Mouse (Mus musculus): ENCODE data around the gene Mfsd6. TPM values are rescaled to one million over a fixed set of nuclear protein-coding genes. Genes with fewer than 3 reads are reported as not detected.

The Mfsd6 gene
- total and polyA plus RNA-seq, 3 experiments = 0.36 to 0.89 (median 0.47) TPM

GRCm38 (mm10) chr1:52650066-52650465 is 77.2 kb downstream of the Mfsd6 start:
- no peaks in the 10 kb centered on the region for H3K27me3 ChIP-seq (replicated peaks)
- no peaks in the 10 kb centered on the region for H3K79me2 ChIP-seq (replicated peaks; ENCODE audit: control insufficient read depth, extremely low read depth, insufficient read depth, poor library complexity, severe bottlenecking)
- H3K4me2 ChIP-seq (ENCODE audit: insufficient read depth, low read depth, poor library complexity, severe bottlenecking) = no peak overlapping the region
- in situ Hi-C loops (cut with MboI; ENCODE audit: low pct_ligation_motif_present, low pct_unique_long_range_greater_than_20kb, low sequenced_read_pairs) = no loop called here
- peaks cover 31 to 63% of the 10 kb centered on the region in 2 experiments for H3K36me3 ChIP-seq (replicated peaks in 1 of 2; ENCODE audit: control insufficient read depth in 1 of 2, insufficient read depth in 1 of 2, low read length in 1 of 2)
- no peak overlapping the region for H3K9ac ChIP-seq (ENCODE audit: insufficient read depth, low read depth)
- DNase-seq (ENCODE audit: extremely low read depth) = no peak
- TF ChIP-seq MAZ (IDR thresholded peaks at IDR 0.05; ENCODE audit: low read depth, low read length) = no peak
- TF ChIP-seq SIN3A (IDR thresholded peaks at IDR 0.05; ENCODE audit: low read length) = no peak
- no peak for TF ChIP-seq ZMIZ1 (IDR thresholded peaks at IDR 0.05; ENCODE audit: low read depth, low read length)
- no peak for TF ChIP-seq POLR2AphosphoS2 (IDR thresholded peaks at IDR 0.05; ENCODE audit: low read depth, low read length)
- no peak for TF ChIP-seq ELF1 (IDR thresholded peaks at IDR 0.05; ENCODE audit: low read depth, low read length)
- no peak for TF ChIP-seq MEF2A (IDR thresholded peaks at IDR 0.05; ENCODE audit: borderline replicate concordance, low read depth, low read length)
- no peak overlapping the region for H3K4me3 ChIP-seq (replicated peaks in 1 of 3; ENCODE audit: low read depth in 2 of 3, low read length in 2 of 3, poor library complexity in 1 of 3)
- dilution Hi-C loops (cut with MboI; ENCODE audit: extremely low pct_ligation_motif_present, extremely low pct_unique_long_range_greater_than_20kb, low sequenced_read_pairs) = no loop called here
- H3K4me1 ChIP-seq (ENCODE audit: control insufficient read depth in 1 of 2, insufficient read depth in 2 of 2) = peaks cover 3 to 58% of the 10 kb centered on the region in 2 experiments; a peak in 3 of 4 replicates
- no peak overlapping the region for H3K27ac ChIP-seq (ENCODE audit: insufficient read depth, low read depth)
- H3K9me3 ChIP-seq (replicated peaks; ENCODE audit: low read length) = no peaks in the 10 kb centered on the region

GRCm38 (mm10) chr1:52648153-52649027 is 78.9 kb downstream of the Mfsd6 start:
- peaks cover 31 to 76% of the 10 kb centered on the region in 2 experiments for H3K36me3 ChIP-seq (replicated peaks in 1 of 2; ENCODE audit: control insufficient read depth in 1 of 2, insufficient read depth in 1 of 2, low read length in 1 of 2)
- no peaks in the 10 kb centered on the region for H3K9me3 ChIP-seq (replicated peaks; ENCODE audit: low read length)
- H3K79me2 ChIP-seq (replicated peaks; ENCODE audit: control insufficient read depth, extremely low read depth, insufficient read depth, poor library complexity, severe bottlenecking) = no peaks in the 10 kb centered on the region
- dilution Hi-C loops (cut with MboI; ENCODE audit: extremely low pct_ligation_motif_present, extremely low pct_unique_long_range_greater_than_20kb, low sequenced_read_pairs) = no loop called here
- peak; percentile 70 for DNase-seq (ENCODE audit: extremely low read depth)
- H3K27me3 ChIP-seq (replicated peaks) = no peaks in the 10 kb centered on the region
- TF ChIP-seq RAD21 (IDR thresholded peaks at IDR 0.05; ENCODE audit: low read depth, low read length) (peak; percentile 79), ZNF384 (IDR thresholded peaks at IDR 0.05; ENCODE audit: low read depth, low read length) (peak; percentile 30; the same call in 1 of the 2 replicates), NRF1 (IDR thresholded peaks at IDR 0.05; ENCODE audit: low read depth, low read length) (no peak), POLR2A (IDR thresholded peaks at IDR 0.05; ENCODE audit: low read depth, low read length) (no peak), SMC3 (IDR thresholded peaks at IDR 0.05; ENCODE audit: low read depth, low read length) (peak; percentile 64), CTCF (conservative IDR thresholded peaks at IDR 0.05 in 1 of 2, IDR thresholded peaks at IDR 0.05 in 1 of 2; ENCODE audit: low read depth in 2 of 2, low read length in 2 of 2) (peak; percentile 35 to 77; a peak in 3 of 4 replicates), PAX5 (IDR thresholded peaks at IDR 0.05; ENCODE audit: low read length) (no peak), SIN3A (IDR thresholded peaks at IDR 0.05; ENCODE audit: low read length) (no peak), RCOR1 (conservative IDR thresholded peaks at IDR 0.05; ENCODE audit: low read depth, low read length) (no peak)
- H3K4me2 ChIP-seq (ENCODE audit: insufficient read depth, low read depth, poor library complexity, severe bottlenecking) = no peak overlapping the region
- H3K27ac ChIP-seq (ENCODE audit: insufficient read depth, low read depth) = no peak overlapping the region
- H3K4me1 ChIP-seq (ENCODE audit: control insufficient read depth in 1 of 2, insufficient read depth in 2 of 2) = peaks cover 0 to 42% of the 10 kb centered on the region in 2 experiments; a peak in 2 of 4 replicates
- no peak overlapping the region for H3K9ac ChIP-seq (ENCODE audit: insufficient read depth, low read depth)
- in situ Hi-C loops (cut with MboI; ENCODE audit: low pct_ligation_motif_present, low pct_unique_long_range_greater_than_20kb, low sequenced_read_pairs) = loop anchor here (25.0 kb wide), 4 partner anchors 214 to 536 kb away; partner anchors contain the start of gene Stat1
- H3K4me3 ChIP-seq (replicated peaks in 1 of 3; ENCODE audit: low read depth in 2 of 3, low read length in 2 of 3, poor library complexity in 1 of 3) = no peak overlapping the region
